Mouse (Mus musculus) layer of hippocampus, postnatal 10 days (tissue): ENCODE measurements around the gene Lipe. TPM values are rescaled to one million over a fixed set of nuclear protein-coding genes. Genes with fewer than 3 reads are reported as not detected.
"Not testable (repeated sequence)": the region's sequence is repeated elsewhere in the genome, so short reads cannot be mapped to it uniquely, and the experiment has no call there.

ENCODE experiments used
- DNase-seq, 2 experiments: peaks; one replicate each; pipeline ENCODE4 v3.0.0; 2021; ENCODE audit warnings: low spot score in 2 of 2
- long read RNA-seq: library from polyadenylated mRNA; stranded (forward); transcript quantifications from one replicate; pipeline ENCODE4 v2.0.0, GENCODE M21; 2023
- total RNA-seq, 2 experiments: library from RNA; stranded (reverse); gene quantifications; 2 replicates each; pipeline ENCODE4 v1.2.3; 2021

The Lipe gene
- total RNA-seq: 1 to 10 TPM; 5.5 to 6.8 TPM
- long read RNA-seq, partial matches to known transcripts: 0 of 14 reads
- long read RNA-seq, other reads (novel, unspliced or antisense): 12 of 14 reads

- DNase-seq: no peak
Measured at GRCm38 (mm10) chr7:25398610-25399009, at the start of gene Lipe. TSS of gene Lipe (minus strand) at chr7:25398710.

GRCm38 (mm10) chr7:25440816-25441153 is 42.3 kb upstream of the Lipe start:
- no peak for DNase-seq

- no peak for DNase-seq
Measured at GRCm38 (mm10) chr7:25439978-25440815, 41.7 kb upstream of the Lipe start.

GRCm38 (mm10) chr7:25439124-25439822 is 40.8 kb upstream of the Lipe start:
- no peak for DNase-seq

GRCm38 (mm10) chr7:25436704-25437103 is 38.2 kb upstream of the Lipe start:
- no peak for DNase-seq

GRCm38 (mm10) chr7:25436226-25436625 is 37.7 kb upstream of the Lipe start:
- no peak for DNase-seq

- no peak for DNase-seq
Measured at GRCm38 (mm10) chr7:25435546-25435851, 37.0 kb upstream of the Lipe start.

GRCm38 (mm10) chr7:25434654-25435545 is 36.4 kb upstream of the Lipe start:
- no peak for DNase-seq

GRCm38 (mm10) chr7:25433781-25434560 is 35.5 kb upstream of the Lipe start:
- DNase-seq: no peak

- no peak for DNase-seq
Measured at GRCm38 (mm10) chr7:25433007-25433541, 34.6 kb upstream of the Lipe start.

- no peak for DNase-seq
Measured at GRCm38 (mm10) chr7:25432381-25432780, 33.9 kb upstream of the Lipe start.

- DNase-seq: no peak
Measured at GRCm38 (mm10) chr7:25429886-25430784, 31.6 kb upstream of the Lipe start.

GRCm38 (mm10) chr7:25428321-25428720 is 29.8 kb upstream of the Lipe start:
- DNase-seq: no peak

- DNase-seq: no peak
Measured at GRCm38 (mm10) chr7:25427144-25427543, 28.6 kb upstream of the Lipe start.

GRCm38 (mm10) chr7:25426380-25426779 is 27.9 kb upstream of the Lipe start:
- not testable (repeated sequence) for DNase-seq

GRCm38 (mm10) chr7:25424429-25424828 is 25.9 kb upstream of the Lipe start:
- peak; percentile 90 to 91 for DNase-seq

GRCm38 (mm10) chr7:25422286-25422841 is 23.9 kb upstream of the Lipe start:
- DNase-seq: peak; percentile 27 to 34

GRCm38 (mm10) chr7:25419943-25420342 is 21.4 kb upstream of the Lipe start:
- no peak for DNase-seq

- DNase-seq: no peak
Measured at GRCm38 (mm10) chr7:25419536-25419935, 21.0 kb upstream of the Lipe start.
